Mouse (Mus musculus) MEL (cell line): ENCODE data around the gene Thsd7b. TPM values are rescaled to one million over a fixed set of nuclear protein-coding genes. Genes with fewer than 3 reads are reported as not detected.

Source experiments
- DNase-seq: peaks from one replicate; pipeline ENCODE4 v3.0.0; 2011; ENCODE audit warnings: low read depth, low spot score
- H3K27ac ChIP-seq: 2 replicates; pipeline ENCODE4 v1.5.1; 2012; ENCODE audit warnings: low read depth, mild to moderate bottlenecking, control low read depth, low read length, moderate library complexity; ENCODE audit not compliant: control insufficient read depth
- H3K27me3 ChIP-seq, 2 experiments: fragments of 150-350 bp in 1 of 2; sonication (generic) in 1 of 2; 2 replicates each; pipeline ENCODE4 v1.6.1; 2012; ENCODE audit warnings: low read length in 2 of 2, mild to moderate bottlenecking in 2 of 2, improper control_type of control experiment in 1 of 2, moderate library complexity in 1 of 2; ENCODE audit not compliant: insufficient read depth in 2 of 2, control insufficient read depth in 1 of 2
- H3K36me3 ChIP-seq, 2 experiments: 2 replicates each; pipeline ENCODE4 v1.6.1; 2012 to 2014; ENCODE audit warnings: low read length in 2 of 2, improper control_type of control experiment in 1 of 2, inconsistent platforms in 1 of 2, mild to moderate bottlenecking in 1 of 2; ENCODE audit not compliant: insufficient read depth in 2 of 2, control insufficient read depth in 1 of 2
- H3K4me1 ChIP-seq, 2 experiments: fragments of 150-350 bp in 1 of 2; sonication (generic) in 1 of 2; 2 replicates each; pipeline ENCODE4 v1.6.1; 2012; ENCODE audit warnings: low read length in 2 of 2, improper control_type of control experiment in 1 of 2, mild to moderate bottlenecking in 1 of 2; ENCODE audit not compliant: insufficient read depth in 2 of 2, control insufficient read depth in 1 of 2
- H3K4me3 ChIP-seq, 2 experiments: fragments of 150-350 bp in 1 of 2; sonication (generic) in 1 of 2; 2 replicates each; pipeline ENCODE4 v1.5.1; 2012; ENCODE audit warnings: low read depth in 2 of 2, low read length in 2 of 2, mild to moderate bottlenecking in 2 of 2, moderate library complexity in 2 of 2, control low read depth in 1 of 2, improper control_type of control experiment in 1 of 2; ENCODE audit not compliant: control insufficient read depth in 1 of 2, insufficient read depth in 1 of 2
- H3K79me2 ChIP-seq: 2 replicates; pipeline ENCODE4 v1.6.1; 2012; ENCODE audit warnings: mild to moderate bottlenecking, low read length, moderate library complexity; ENCODE audit not compliant: control insufficient read depth, poor library complexity, insufficient read depth
- H3K9ac ChIP-seq: 2 replicates; pipeline ENCODE4 v1.6.1; 2012; ENCODE audit warnings: low read depth, mild to moderate bottlenecking, control low read depth, low read length, moderate library complexity; ENCODE audit not compliant: control insufficient read depth, poor library complexity, severe bottlenecking
- H3K9me3 ChIP-seq: fragments of 150-350 bp; sonication (generic); replicated peaks from 2 replicates; pipeline ENCODE4 v1.6.1; 2012; ENCODE audit warnings: mild to moderate bottlenecking, low read length, improper control_type of control experiment, moderate library complexity; ENCODE audit not compliant: insufficient read depth
- BHLHE40 ChIP-seq: IDR thresholded peaks from 2 replicates; pipeline ENCODE4 v1.6.1; 2012; ENCODE audit warnings: low read depth, mild to moderate bottlenecking, inconsistent platforms, low read length, improper control_type of control experiment, borderline replicate concordance
- CHD1 ChIP-seq: IDR thresholded peaks from 2 replicates; pipeline ENCODE4 v1.6.1; 2012; ENCODE audit warnings: low read depth, mild to moderate bottlenecking, inconsistent platforms, low read length, improper control_type of control experiment
- CTCF ChIP-seq, 3 experiments: IDR thresholded peaks in 2 of 3; conservative IDR thresholded peaks in 1 of 3; 2 replicates each; pipeline ENCODE4 v1.5.1; 2011 to 2012; ENCODE audit warnings: low read length in 3 of 3, low read depth in 2 of 3, mild to moderate bottlenecking in 2 of 3, improper control_type of control experiment in 1 of 3, inconsistent platforms in 1 of 3, mixed read lengths in 1 of 3, moderate library complexity in 1 of 3; ENCODE audit not compliant: control insufficient read depth in 1 of 3, insufficient read depth in 1 of 3, poor library complexity in 1 of 3, severe bottlenecking in 1 of 3
- ELF1 ChIP-seq: IDR thresholded peaks from 2 replicates; pipeline ENCODE4 v1.6.1; 2014; ENCODE audit warnings: low read depth, mild to moderate bottlenecking, inconsistent platforms, low read length, improper control_type of control experiment, moderate library complexity
- EP300 ChIP-seq, 2 experiments: IDR thresholded peaks; 2 replicates each; pipeline ENCODE4 v1.6.1; 2011; ENCODE audit warnings: improper control_type of control experiment in 2 of 2, low read length in 2 of 2, low read depth in 1 of 2, mild to moderate bottlenecking in 1 of 2
- ETS1 ChIP-seq: IDR thresholded peaks from 2 replicates; pipeline ENCODE4 v1.6.1; 2012; ENCODE audit warnings: low read depth, mild to moderate bottlenecking, inconsistent platforms, low read length, improper control_type of control experiment, moderate library complexity
- HCFC1 ChIP-seq: IDR thresholded peaks from 2 replicates; pipeline ENCODE4 v1.6.1; 2012; ENCODE audit warnings: low read depth, mild to moderate bottlenecking, inconsistent platforms, low read length, improper control_type of control experiment, moderate library complexity
- JUND ChIP-seq: IDR thresholded peaks from 2 replicates; pipeline ENCODE4 v1.6.1; 2011; ENCODE audit warnings: low read depth, mild to moderate bottlenecking, improper control_type of control experiment, low read length
- KAT2A ChIP-seq: conservative IDR thresholded peaks from 2 replicates; pipeline ENCODE4 v1.6.1; 2012; ENCODE audit warnings: low read depth, low read length, improper control_type of control experiment, inconsistent platforms
- MAX ChIP-seq: IDR thresholded peaks from 2 replicates; pipeline ENCODE4 v1.6.1; 2011; ENCODE audit warnings: low read length, improper control_type of control experiment
- MEF2A ChIP-seq: IDR thresholded peaks from 2 replicates; pipeline ENCODE4 v1.6.1; 2014; ENCODE audit warnings: low read depth, mild to moderate bottlenecking, inconsistent platforms, low read length, improper control_type of control experiment; ENCODE audit not compliant: poor library complexity, insufficient replicate concordance, severe bottlenecking; ENCODE audit errors: extremely low read depth
- MXI1 ChIP-seq: IDR thresholded peaks from 2 replicates; pipeline ENCODE4 v1.6.1; 2011; ENCODE audit warnings: mild to moderate bottlenecking, low read depth, low read length, improper control_type of control experiment
- NELFE ChIP-seq: IDR thresholded peaks from 2 replicates; pipeline ENCODE4 v1.6.1; 2011; ENCODE audit warnings: low read depth, low read length, improper control_type of control experiment
- NRF1 ChIP-seq: IDR thresholded peaks from 2 replicates; pipeline ENCODE4 v1.6.1; 2014; ENCODE audit warnings: low read depth, mild to moderate bottlenecking, inconsistent platforms, low read length, improper control_type of control experiment, moderate library complexity; ENCODE audit not compliant: poor library complexity, insufficient read depth, severe bottlenecking
- POLR2AphosphoS5 ChIP-seq: IDR thresholded peaks from 2 replicates; pipeline ENCODE4 v1.6.1; 2012; ENCODE audit warnings: low read depth, borderline replicate concordance, mild to moderate bottlenecking, inconsistent platforms, low read length, moderate library complexity, mixed read lengths
- RAD21 ChIP-seq: IDR thresholded peaks from 2 replicates; pipeline ENCODE4 v1.6.1; 2011; ENCODE audit warnings: mild to moderate bottlenecking, low read depth, low read length, improper control_type of control experiment
- RCOR1 ChIP-seq: IDR thresholded peaks from 2 replicates; pipeline ENCODE4 v1.6.1; 2012; ENCODE audit warnings: low read depth, mild to moderate bottlenecking, inconsistent platforms, low read length, improper control_type of control experiment
- SMC3 ChIP-seq: IDR thresholded peaks from 2 replicates; pipeline ENCODE4 v1.6.1; 2011; ENCODE audit warnings: low read depth, low read length, improper control_type of control experiment
- TCF12 ChIP-seq: IDR thresholded peaks from 2 replicates; pipeline ENCODE4 v1.6.1; 2014; ENCODE audit warnings: low read depth, mild to moderate bottlenecking, inconsistent platforms, low read length, improper control_type of control experiment, moderate library complexity
- UBTF ChIP-seq: IDR thresholded peaks from 2 replicates; pipeline ENCODE4 v1.6.1; 2012; ENCODE audit warnings: low read depth, mild to moderate bottlenecking, inconsistent platforms, low read length, improper control_type of control experiment, moderate library complexity, borderline replicate concordance; ENCODE audit not compliant: insufficient read depth
- USF1 ChIP-seq: IDR thresholded peaks from 2 replicates; pipeline ENCODE4 v1.6.1; 2014; ENCODE audit warnings: low read depth, mild to moderate bottlenecking, inconsistent platforms, low read length, improper control_type of control experiment, moderate library complexity
- USF2 ChIP-seq, 2 experiments: IDR thresholded peaks; 2 replicates each; pipeline ENCODE4 v1.6.1; 2011 to 2012; ENCODE audit warnings: improper control_type of control experiment in 2 of 2, low read length in 2 of 2, borderline replicate concordance in 1 of 2, inconsistent platforms in 1 of 2, low read depth in 1 of 2, mild to moderate bottlenecking in 1 of 2; ENCODE audit not compliant: insufficient read depth in 1 of 2
- ZC3H11A ChIP-seq: IDR thresholded peaks from 2 replicates; pipeline ENCODE4 v1.6.1; 2012; ENCODE audit warnings: low read depth, mild to moderate bottlenecking, inconsistent platforms, low read length, improper control_type of control experiment
- ZKSCAN1 ChIP-seq: IDR thresholded peaks from 2 replicates; pipeline ENCODE4 v1.6.1; 2012; ENCODE audit warnings: low read depth, mild to moderate bottlenecking, inconsistent platforms, low read length, improper control_type of control experiment, moderate library complexity
- polyA plus RNA-seq, 2 experiments: library from polyadenylated mRNA; stranded (reverse) in 1 of 2; unstranded in 1 of 2; fragments of >175 nt in 1 of 2; fragments of >200 nt in 1 of 2; gene quantifications; 2 replicates each; pipeline versions ENCODE4 v1.2.1 to v1.2.4; 2012; ENCODE audit warnings: low replicate concordance in 2 of 2, low read depth in 1 of 2; ENCODE audit not compliant: insufficient read length in 2 of 2, insufficient read depth in 1 of 2, missing spikeins in 1 of 2
- total RNA-seq: library from RNA; depleted of rRNA; stranded (reverse); fragments of 300-350 nt; gene quantifications from 2 replicates; pipeline ENCODE4 v1.2.3, GENCODE M21; 2012

Thsd7b gene
- total and polyA plus RNA-seq, 3 experiments = not detected

DNA sequence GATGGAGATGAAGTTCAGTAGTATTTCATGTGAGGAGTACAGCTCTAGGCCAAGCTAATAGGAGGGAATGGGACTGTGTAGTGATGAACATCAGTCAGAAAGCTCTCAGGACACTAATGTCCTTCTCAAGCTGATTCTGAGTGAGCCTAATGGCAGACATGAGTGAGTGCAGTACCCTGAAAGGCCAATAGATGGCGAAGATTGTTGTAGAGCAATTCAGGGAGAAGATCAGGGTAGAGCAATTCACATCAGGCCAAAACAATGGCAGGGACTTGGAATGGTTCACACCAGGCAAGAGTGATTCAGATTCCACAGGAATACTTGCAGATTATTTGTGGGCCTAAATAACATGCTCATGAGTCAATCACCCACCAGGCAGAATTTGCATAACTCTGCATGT lies 646.3 kb downstream of the Thsd7b start:
- DNase-seq = peak; percentile 69
- H3K36me3 ChIP-seq = no peaks in the 10 kb centered on the region
- H3K4me1 ChIP-seq = no peaks in the 10 kb centered on the region
- H3K79me2 ChIP-seq = no peaks in the 10 kb centered on the region
- H3K9me3 ChIP-seq = no peaks in the 10 kb centered on the region
- H3K27me3 ChIP-seq = no peaks in the 10 kb centered on the region; a peak in 1 of 4 replicates
- no peak overlapping the region for H3K9ac ChIP-seq
- TF ChIP-seq MXI1 = no peak
- TF ChIP-seq MAX = no peak
- TF ChIP-seq USF1 = no peak
- peak; percentile 11 to 82 (median 71); a peak in 5 of 6 replicates for TF ChIP-seq CTCF (IDR thresholded peaks at IDR 0.05 in 2 of 3, conservative IDR thresholded peaks at IDR 0.05 in 1 of 3; ENCODE audit: control insufficient read depth in 1 of 3, insufficient read depth in 1 of 3, low read depth in 2 of 3, low read length in 3 of 3, poor library complexity in 1 of 3, severe bottlenecking in 1 of 3)
- TF ChIP-seq ZC3H11A = peak; percentile 48
- no peak for TF ChIP-seq HCFC1
- TF ChIP-seq RAD21 = peak; percentile 56
- TF ChIP-seq SMC3 = peak; percentile 82
- TF ChIP-seq NRF1 = no peak
- TF ChIP-seq, all 39 proteins: peak for 4
- no peak overlapping the region for H3K27ac ChIP-seq
- H3K4me3 ChIP-seq = no peak overlapping the region

- no peak overlapping the region for H3K9ac ChIP-seq
- H3K36me3 ChIP-seq = no peaks in the 10 kb centered on the region
- H3K9me3 ChIP-seq = no peaks in the 10 kb centered on the region
- no peaks in the 10 kb centered on the region for H3K79me2 ChIP-seq
- no peaks in the 10 kb centered on the region for H3K4me1 ChIP-seq
- H3K4me3 ChIP-seq = no peak overlapping the region
- no peak for DNase-seq
- H3K27ac ChIP-seq = no peak overlapping the region
- no peak for TF ChIP-seq KAT2A
- no peak for TF ChIP-seq USF2 (IDR thresholded peaks at IDR 0.05; ENCODE audit: borderline replicate concordance in 1 of 2, insufficient read depth in 1 of 2, low read depth in 1 of 2, low read length in 2 of 2)
- TF ChIP-seq CHD1 = no peak
- no peak for TF ChIP-seq TCF12
- H3K27me3 ChIP-seq = no peaks in the 10 kb centered on the region
These were observed 657.9 kb downstream of the Thsd7b start for GRCm38 (mm10) chr1:129931003-129931402.

GRCm38 (mm10) chr1:129943116-129943515 lies 670.0 kb downstream of the Thsd7b start:
- no peak overlapping the region for H3K27ac ChIP-seq
- H3K27me3 ChIP-seq = no peaks in the 10 kb centered on the region
- H3K36me3 ChIP-seq = no peaks in the 10 kb centered on the region
- H3K9me3 ChIP-seq = no peaks in the 10 kb centered on the region
- no peak for DNase-seq
- H3K4me1 ChIP-seq = peaks cover 0 to 2% of the 10 kb centered on the region in 2 experiments; a peak in 1 of 4 replicates
- no peaks in the 10 kb centered on the region for H3K79me2 ChIP-seq
- no peak overlapping the region for H3K9ac ChIP-seq
- peak overlapping the region; percentile 2 to 25; a peak in 3 of 4 replicates for H3K4me3 ChIP-seq
- TF ChIP-seq ELF1 = no peak
- TF ChIP-seq UBTF = no peak
- no peak for TF ChIP-seq ETS1
- TF ChIP-seq HCFC1 = no peak
- no peak for TF ChIP-seq RAD21
- TF ChIP-seq ZKSCAN1 = no peak
- no peak for TF ChIP-seq NELFE
- no peak for TF ChIP-seq RCOR1
- no peak for TF ChIP-seq POLR2AphosphoS5
- no peak for TF ChIP-seq BHLHE40
- TF ChIP-seq KAT2A = no peak
- no peak for TF ChIP-seq EP300 (IDR thresholded peaks at IDR 0.05; ENCODE audit: low read depth in 1 of 2, low read length in 2 of 2)
- no peak for TF ChIP-seq SMC3
- no peak for TF ChIP-seq JUND
- TF ChIP-seq USF2 (IDR thresholded peaks at IDR 0.05; ENCODE audit: borderline replicate concordance in 1 of 2, insufficient read depth in 1 of 2, low read depth in 1 of 2, low read length in 2 of 2) = no peak
- TF ChIP-seq TCF12 = no peak
- no peak for TF ChIP-seq MEF2A
